Mouse (Mus musculus) neural tube, embryonic 13.5 days (tissue): ENCODE measurements around the gene Bglap2. TPM values are rescaled to one million over a fixed set of nuclear protein-coding genes. Genes with fewer than 3 reads are reported as not detected.

Experiments
- ATAC-seq: fragments of 200-750 bp; cut with Nextera tagmentation; 2 replicates; pipeline ENCODE4 v1.8.0; 2017; ENCODE audit warnings: low read depth, mild to moderate bottlenecking, moderate TSS enrichment, moderate library complexity
- H3K27ac ChIP-seq: fragments of 300-500 bp; sonication (generic); replicated peaks from 2 replicates; pipeline ENCODE4 v1.5.1; 2015; ENCODE audit warnings: moderate library complexity, mild to moderate bottlenecking, inconsistent platforms
- H3K27me3 ChIP-seq: fragments of 300-500 bp; sonication (generic); 2 replicates; pipeline ENCODE4 v1.6.1; 2015; ENCODE audit warnings: mild to moderate bottlenecking, inconsistent platforms
- H3K36me3 ChIP-seq: fragments of 300-500 bp; sonication (generic); 2 replicates; pipeline ENCODE4 v1.6.1; 2015; ENCODE audit warnings: mild to moderate bottlenecking, inconsistent platforms
- H3K4me1 ChIP-seq: fragments of 300-500 bp; sonication (generic); replicated peaks from 2 replicates; pipeline ENCODE4 v1.6.1; 2015; ENCODE audit warnings: inconsistent platforms
- H3K4me2 ChIP-seq: fragments of 300-500 bp; sonication (generic); 2 replicates; pipeline ENCODE4 v1.6.1; 2015; ENCODE audit warnings: inconsistent platforms, mild to moderate bottlenecking, moderate library complexity
- H3K4me3 ChIP-seq: fragments of 300-500 bp; sonication (generic); 2 replicates; pipeline ENCODE4 v1.5.1; 2015; ENCODE audit warnings: mild to moderate bottlenecking, inconsistent platforms
- H3K9ac ChIP-seq: fragments of 300-500 bp; sonication (generic); 2 replicates; pipeline ENCODE4 v1.6.1; 2015; ENCODE audit warnings: moderate library complexity, mild to moderate bottlenecking, inconsistent platforms
- H3K9me3 ChIP-seq: fragments of 300-500 bp; sonication (generic); 2 replicates; pipeline ENCODE4 v1.6.1; 2016; ENCODE audit warnings: inconsistent platforms
- WGBS: fragments of 180-500 bp; shearing (Covaris S2); methylation state at CpG from one replicate; pipeline ENCODE4 v1.1.7; 2015; 5-methylcytosine and 5-hydroxymethylcytosine counted together
- polyA plus RNA-seq: library from polyadenylated mRNA; unstranded; fragments of >200 nt; fragmentation: Nextera tagmentation; extraction: Ambion mirVana; gene quantifications from 2 replicates; pipeline ENCODE4 v1.2.1, GENCODE M21; 2015

The Bglap2 gene
- polyA plus RNA-seq, 1 experiment from 2014 or later: not detected

DNA sequence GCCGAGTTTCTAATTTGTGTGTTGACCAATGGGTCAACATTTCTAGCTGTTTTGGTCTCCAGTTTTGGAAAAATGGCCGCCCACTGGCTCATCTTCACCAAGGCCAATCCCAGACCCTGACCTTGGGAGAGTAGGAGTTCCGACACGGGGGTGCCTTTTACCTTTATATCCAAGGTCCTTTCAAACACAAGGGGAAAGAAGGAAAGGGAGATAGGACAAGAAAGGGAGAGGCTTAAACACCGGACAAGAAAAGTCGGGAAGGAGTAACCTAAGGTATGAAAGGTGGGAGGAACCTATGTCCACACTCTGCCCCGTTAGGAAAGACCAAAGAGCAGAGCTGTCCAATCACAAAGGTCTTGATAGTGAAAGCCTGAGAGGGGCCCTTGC is 32.1 kb upstream of the Bglap2 start:
- no peaks in the 10 kb centered on the region for H3K9me3 ChIP-seq
- WGBS: 26% methylated on average over 7 of the region's 7 CpGs

DNA sequence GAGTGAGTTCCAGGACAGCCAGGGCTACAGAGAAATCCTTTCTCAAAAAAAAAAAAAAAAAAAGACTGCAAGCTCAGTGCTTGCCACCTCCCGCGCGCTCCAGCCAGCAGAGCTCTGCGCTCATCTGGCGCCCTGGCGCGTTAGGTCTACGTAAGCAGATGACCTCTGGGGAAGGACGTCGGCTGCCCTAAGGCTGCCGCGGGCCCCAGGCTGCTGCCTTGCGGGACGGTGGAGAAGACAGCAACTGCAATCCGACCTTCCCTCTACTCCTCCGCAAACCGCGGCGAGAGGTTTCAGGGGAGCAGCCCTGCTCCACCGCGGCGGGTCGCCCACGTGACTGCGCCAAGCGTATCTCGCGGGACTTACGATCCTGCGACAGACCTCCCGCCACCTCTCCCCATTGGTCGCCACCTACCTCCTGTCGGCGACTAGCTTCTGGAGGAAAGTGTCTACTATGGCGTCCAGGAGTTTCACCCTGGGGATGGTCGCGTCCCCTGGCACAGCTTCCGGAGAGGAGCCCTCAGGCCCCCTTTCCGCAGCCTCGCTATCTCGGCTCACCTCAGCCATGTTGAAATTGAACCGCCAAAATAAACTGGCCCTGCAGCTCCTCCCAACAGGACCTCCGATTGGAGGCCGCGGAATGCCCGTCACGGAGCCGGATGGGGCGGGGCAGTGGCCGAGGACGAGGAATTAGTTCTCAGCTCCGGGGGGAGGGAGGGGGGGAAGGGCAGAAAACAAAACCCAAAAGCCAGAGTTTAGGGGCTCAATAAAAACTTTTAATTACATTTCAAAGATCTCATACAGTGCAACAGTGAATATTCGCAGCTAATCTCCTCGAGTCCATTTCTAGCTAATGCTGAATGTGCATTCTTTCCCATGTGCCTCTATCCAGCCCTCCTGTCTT is 31.5 kb upstream of the Bglap2 start, which contains the start of gene Pmf1:
TSS of gene Pmf1 (minus strand) at position 591 of the 904 bp plus-strand sequence.
- Histone ChIP-seq H3K9me3 (no peaks in the 10 kb centered on the region), H3K27me3 (no peaks in the 10 kb centered on the region), H3K27ac (peak within 1 kb of the TSS; percentile 90), H3K4me1 (peaks cover 27% of the 10 kb centered on the region), H3K9ac (peak within 1 kb of the TSS; percentile 86), H3K4me3 (peak within 1 kb of the TSS; percentile 63), H3K36me3 (peaks cover 40% of the 10 kb centered on the region), H3K4me2 (peak within 1 kb of the TSS; percentile 69)
- ATAC-seq: peak; percentile 91
- under 1% methylated on average over 54 of the region's 54 CpGs for WGBS

More for the DNA sequence above, 32.1 kb upstream of the Bglap2 start:
- peak overlapping the region; percentile 86 for H3K9ac ChIP-seq
- H3K27ac ChIP-seq: peak overlapping the region; percentile 90
- H3K27me3 ChIP-seq: no peaks in the 10 kb centered on the region
- no peak for ATAC-seq
- peak overlapping the region; percentile 63 for H3K4me3 ChIP-seq
- H3K4me2 ChIP-seq: peak overlapping the region; percentile 69
- peaks cover 27% of the 10 kb centered on the region for H3K4me1 ChIP-seq
- H3K36me3 ChIP-seq: peaks cover 46% of the 10 kb centered on the region

DNA sequence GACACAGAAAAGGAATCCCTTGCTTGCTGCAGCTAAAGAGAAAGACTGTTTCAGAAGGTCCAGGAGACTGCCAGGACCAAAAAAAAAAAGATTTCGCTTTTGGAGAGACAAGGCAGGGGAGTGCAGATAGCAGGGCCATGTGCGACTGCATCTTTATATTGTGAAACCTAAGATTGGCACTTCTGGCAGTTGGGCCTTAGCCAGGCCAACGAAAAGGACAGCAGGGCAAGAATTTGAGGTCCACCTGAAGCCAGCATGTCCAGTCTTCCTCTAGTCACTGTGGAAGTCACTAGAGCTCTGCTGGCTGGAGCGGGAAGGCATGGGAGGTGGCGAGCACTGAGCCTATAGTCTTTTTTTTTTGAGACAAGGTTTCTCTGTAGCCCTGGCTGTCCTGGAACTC is 30.5 kb upstream of the Bglap2 start:
- Histone ChIP-seq H3K4me1 (peaks cover 27% of the 10 kb centered on the region), H3K4me3 (peak overlapping the region; percentile 63; the same call in 1 of the 2 replicates), H3K9me3 (no peaks in the 10 kb centered on the region), H3K4me2 (peak overlapping the region; percentile 69), H3K9ac (peak overlapping the region; percentile 86; the same call in 1 of the 2 replicates), H3K27me3 (no peaks in the 10 kb centered on the region), H3K27ac (0 out of 2 replicates have a peak overlapping the region, but pooled peaks have one; percentile 90), H3K36me3 (peaks cover 31% of the 10 kb centered on the region)
- 73% methylated on average over 5 of the region's 5 CpGs for WGBS
- ATAC-seq: no peak

DNA sequence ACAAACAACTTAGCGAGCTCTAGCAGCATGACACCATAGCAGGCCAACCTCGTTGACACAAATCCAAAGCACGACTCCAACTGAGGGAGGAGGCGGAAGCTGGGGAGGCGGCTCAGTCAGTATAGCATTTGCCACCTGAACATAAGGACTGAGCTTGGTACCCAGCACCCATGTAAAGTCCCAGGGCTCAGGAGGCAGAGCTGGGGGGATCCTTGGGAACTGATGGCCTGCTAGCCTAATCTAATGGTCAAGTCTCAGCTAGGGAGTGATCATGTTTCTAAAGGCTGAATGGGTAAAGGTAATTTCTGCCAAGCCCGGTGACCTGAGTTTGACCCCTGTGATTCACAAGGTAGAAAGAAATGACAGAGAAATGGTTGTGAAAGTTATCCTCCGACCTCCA is 29.0 kb upstream of the Bglap2 start:
- Histone ChIP-seq H3K4me3 (no peak overlapping the region), H3K9me3 (no peaks in the 10 kb centered on the region), H3K4me1 (peaks cover 27% of the 10 kb centered on the region), H3K27ac (no peak overlapping the region), H3K27me3 (no peaks in the 10 kb centered on the region), H3K4me2 (no peak overlapping the region), H3K36me3 (peaks cover 19% of the 10 kb centered on the region), H3K9ac (no peak overlapping the region)
- no peak for ATAC-seq
- WGBS: 61% methylated on average over 7 of the region's 7 CpGs

DNA sequence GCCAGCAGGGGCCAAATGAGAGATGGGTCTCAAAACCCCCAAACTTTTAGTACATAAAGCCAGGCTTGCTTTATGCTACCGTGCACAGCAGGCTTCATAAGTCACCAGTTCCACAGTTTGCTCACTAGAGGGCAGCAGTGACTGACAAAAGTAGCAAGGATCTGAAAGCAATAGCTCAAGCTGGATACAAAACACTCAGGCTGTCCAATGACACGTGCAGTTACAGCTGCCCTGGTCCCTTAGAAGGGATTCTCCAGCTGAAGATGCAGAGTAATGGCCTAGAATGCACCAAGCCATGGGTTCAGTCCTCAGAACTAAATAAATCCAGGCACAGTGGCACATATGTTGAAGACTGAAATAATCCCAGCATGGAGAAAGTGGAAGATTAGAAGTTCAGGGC is 28.6 kb upstream of the Bglap2 start:
- Histone ChIP-seq H3K4me2 (no peak overlapping the region), H3K27ac (no peak overlapping the region), H3K4me1 (peaks cover 27% of the 10 kb centered on the region), H3K9me3 (no peaks in the 10 kb centered on the region), H3K9ac (no peak overlapping the region), H3K36me3 (peaks cover 15% of the 10 kb centered on the region), H3K27me3 (no peaks in the 10 kb centered on the region), H3K4me3 (no peak overlapping the region)
- 0% methylated on average over 2 of the region's 2 CpGs for WGBS
- ATAC-seq: 0 out of 2 replicates have a peak, but pooled peaks have one; percentile 16

DNA sequence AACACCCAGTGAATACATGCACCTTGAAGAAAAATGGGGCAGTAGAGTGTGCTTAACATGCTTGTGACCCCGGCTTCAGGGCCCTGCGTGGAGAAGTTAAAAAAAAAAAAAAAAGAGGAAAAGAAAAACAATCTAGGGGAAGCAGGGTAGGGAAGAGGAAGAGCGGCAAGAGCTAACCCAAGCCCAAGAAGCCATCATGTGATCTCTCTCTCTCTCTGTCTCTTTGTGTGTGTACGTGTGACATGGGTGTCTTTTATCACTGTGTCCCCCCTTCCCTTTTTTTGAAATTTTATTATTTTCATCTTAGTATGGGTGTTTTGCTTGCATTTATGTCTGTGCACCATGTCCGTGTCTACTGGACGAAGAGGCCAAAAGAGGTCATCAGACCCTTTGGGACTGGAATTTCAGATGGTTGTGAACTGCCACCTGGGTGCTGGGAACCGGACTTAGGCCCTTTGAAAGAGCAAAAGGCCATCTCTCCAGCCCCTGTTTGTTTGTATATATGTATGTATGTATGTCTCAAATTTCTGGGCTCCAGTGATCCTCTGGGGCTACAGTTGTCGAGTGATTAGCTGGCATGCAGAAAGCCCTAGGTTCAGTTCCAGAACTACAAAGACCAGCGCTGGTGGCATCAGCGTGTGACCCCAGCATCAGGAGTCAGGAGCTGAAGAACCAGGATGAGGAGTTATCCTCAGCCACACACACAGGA is 25.2 kb upstream of the Bglap2 start:
- Histone ChIP-seq H3K4me3 (no peak overlapping the region), H3K27ac (no peak overlapping the region), H3K9me3 (no peaks in the 10 kb centered on the region), H3K4me1 (peaks cover 8% of the 10 kb centered on the region), H3K36me3 (peaks cover 7% of the 10 kb centered on the region), H3K4me2 (no peak overlapping the region), H3K9ac (no peak overlapping the region), H3K27me3 (no peaks in the 10 kb centered on the region)
- no peak for ATAC-seq
- 92% methylated on average over 10 of the region's 10 CpGs for WGBS

DNA sequence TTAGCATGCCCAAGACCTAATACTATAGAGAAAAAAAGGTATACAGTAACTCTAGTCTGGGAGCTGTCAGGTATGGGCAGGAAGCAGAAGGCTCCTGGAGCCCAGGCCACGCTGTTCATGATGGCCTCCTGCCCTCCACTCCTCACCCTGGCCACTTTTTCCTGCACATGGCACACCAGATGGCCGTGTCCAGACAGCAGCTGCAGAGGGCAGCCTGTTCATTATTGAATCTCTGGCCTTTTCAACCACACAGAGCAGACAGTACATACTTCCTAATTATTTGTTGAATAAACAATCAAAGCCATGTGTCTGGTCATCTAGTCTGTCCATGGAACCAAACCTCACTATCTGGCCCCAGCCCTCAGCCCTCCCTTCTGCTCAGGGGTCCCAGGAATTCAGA is 20.2 kb upstream of the Bglap2 start:
- no peaks in the 10 kb centered on the region for H3K4me1 ChIP-seq
- 73% methylated on average over 2 of the region's 2 CpGs for WGBS
- H3K9ac ChIP-seq: no peak overlapping the region
- H3K4me2 ChIP-seq: no peak overlapping the region
- peaks cover 4% of the 10 kb centered on the region; the same call in 1 of the 2 replicates for H3K36me3 ChIP-seq
- H3K27me3 ChIP-seq: no peaks in the 10 kb centered on the region
- no peak overlapping the region for H3K4me3 ChIP-seq
- ATAC-seq: no peak
- no peak overlapping the region for H3K27ac ChIP-seq
- H3K9me3 ChIP-seq: no peaks in the 10 kb centered on the region

DNA sequence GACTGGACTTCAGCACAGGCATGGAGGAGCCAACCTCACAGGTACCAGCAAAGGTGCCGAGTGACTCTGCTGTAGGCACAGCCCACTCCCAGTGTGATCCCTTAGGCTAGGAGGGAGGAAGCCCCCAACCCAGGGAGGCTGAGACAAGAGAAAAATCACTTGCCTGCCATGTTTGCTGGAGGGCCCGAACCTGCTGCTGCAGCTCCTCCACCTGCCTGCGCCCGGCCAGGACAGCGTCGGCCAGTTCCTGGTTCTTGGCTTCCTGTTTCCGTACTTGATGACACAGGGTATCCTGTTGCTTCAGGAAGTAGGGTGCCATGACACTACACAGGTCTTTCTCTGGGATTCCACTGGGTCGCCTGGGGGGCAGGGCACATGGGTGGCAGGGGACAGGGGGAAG is 17.2 kb upstream of the Bglap2 start:
- Histone ChIP-seq H3K4me2 (no peak overlapping the region), H3K27ac (no peak overlapping the region), H3K4me1 (no peaks in the 10 kb centered on the region), H3K4me3 (no peak overlapping the region), H3K9me3 (no peaks in the 10 kb centered on the region), H3K36me3 (peaks cover 4% of the 10 kb centered on the region; the same call in 1 of the 2 replicates), H3K9ac (no peak overlapping the region), H3K27me3 (no peaks in the 10 kb centered on the region)
- 90% methylated on average over 8 of the region's 8 CpGs for WGBS
- ATAC-seq: no peak

DNA sequence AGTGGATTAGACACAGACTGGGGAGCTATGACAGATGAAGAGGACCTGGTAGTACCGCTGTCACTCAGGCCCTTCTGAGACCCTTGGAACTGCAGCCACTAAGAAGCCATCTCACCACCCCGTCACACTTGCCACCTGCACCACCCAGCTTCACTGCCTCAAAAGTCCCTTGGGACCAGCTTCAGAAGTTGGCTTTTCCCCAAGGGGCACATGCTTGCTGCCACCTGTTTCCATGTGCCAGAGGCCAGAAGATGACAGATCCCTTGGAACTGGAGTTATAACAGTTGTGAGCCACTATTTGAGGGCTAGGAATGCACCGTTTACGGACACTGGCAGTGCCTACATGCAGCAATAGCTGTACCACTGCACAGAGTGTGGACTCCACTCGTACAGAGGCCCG is 16.8 kb upstream of the Bglap2 start:
- H3K36me3 ChIP-seq: peaks cover 6% of the 10 kb centered on the region; the same call in 1 of the 2 replicates
- no peak overlapping the region for H3K9ac ChIP-seq
- ATAC-seq: no peak
- H3K4me3 ChIP-seq: no peak overlapping the region
- H3K4me2 ChIP-seq: no peak overlapping the region
- no peaks in the 10 kb centered on the region for H3K4me1 ChIP-seq
- H3K9me3 ChIP-seq: no peaks in the 10 kb centered on the region
- H3K27ac ChIP-seq: no peak overlapping the region
- 93% methylated on average over 6 of the region's 6 CpGs for WGBS
- no peaks in the 10 kb centered on the region for H3K27me3 ChIP-seq

DNA sequence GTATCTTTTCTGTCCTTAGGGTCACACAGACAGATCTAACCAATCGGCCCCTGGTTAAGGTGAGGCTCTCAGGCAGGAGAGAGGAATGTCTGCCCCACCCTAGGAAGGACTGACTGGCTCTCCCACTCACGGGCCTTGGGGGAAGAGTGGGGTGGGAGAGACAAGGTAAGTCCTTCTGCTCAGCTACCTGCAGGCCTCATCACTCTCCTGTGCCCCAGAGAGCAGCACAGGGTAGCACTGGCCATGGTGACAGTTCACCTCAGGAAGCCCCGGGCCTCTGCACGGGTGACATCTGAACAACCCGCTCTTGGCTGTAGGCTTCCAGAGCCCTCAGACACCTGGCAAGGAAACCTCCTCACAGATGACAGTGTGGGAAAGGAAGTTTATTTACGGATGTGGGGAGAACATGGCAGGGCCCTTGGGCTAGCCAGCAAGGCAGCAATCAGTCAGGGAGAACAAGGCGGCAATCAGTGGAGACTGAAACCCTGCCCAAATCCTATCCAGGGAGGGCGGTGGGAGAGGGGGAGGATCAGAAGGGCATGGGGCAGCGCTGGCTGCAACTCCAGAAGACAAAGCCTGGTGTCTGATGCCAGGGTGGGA is 15.4 kb upstream of the Bglap2 start:
- H3K4me3 ChIP-seq: no peak overlapping the region
- H3K27ac ChIP-seq: no peak overlapping the region
- 88% methylated on average over 9 of the region's 9 CpGs for WGBS

DNA sequence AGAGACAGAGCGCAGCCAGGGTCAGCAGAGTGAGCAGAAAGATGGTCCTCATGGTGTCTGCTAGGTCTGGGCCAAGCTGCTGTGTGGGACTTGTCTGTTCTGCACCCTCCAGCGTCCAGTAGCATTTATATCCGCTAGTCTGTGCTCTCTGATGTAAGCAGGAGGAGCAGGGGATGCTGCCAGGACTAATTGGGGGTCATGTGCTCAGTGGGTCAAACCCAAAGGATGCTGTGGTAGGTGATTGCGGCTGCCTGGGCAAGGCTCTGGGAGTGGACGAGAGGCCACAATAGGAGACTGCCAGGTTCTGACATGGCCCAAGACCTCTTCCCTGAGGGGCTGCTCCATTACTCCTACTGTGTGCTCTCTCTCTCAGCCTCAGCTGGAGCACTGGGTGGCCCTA is 5.9 kb upstream of the Bglap2 start, which contains the start of gene Bglap:
TSS of gene Bglap (minus strand) at position 101 of the 400 bp plus-strand sequence.
- Histone ChIP-seq H3K27ac (no peak within 1 kb of the TSS), H3K27me3 (no peaks in the 10 kb centered on the region), H3K9me3 (no peaks in the 10 kb centered on the region), H3K36me3 (no peaks in the 10 kb centered on the region), H3K4me3 (no peak within 1 kb of the TSS), H3K4me1 (peaks cover 8% of the 10 kb centered on the region), H3K4me2 (no peak within 1 kb of the TSS), H3K9ac (no peak within 1 kb of the TSS)
- WGBS: 78% methylated on average over 5 of the region's 5 CpGs
- no peak for ATAC-seq

More for the DNA sequence above, 15.4 kb upstream of the Bglap2 start:
- no peaks in the 10 kb centered on the region for H3K27me3 ChIP-seq
- 0 out of 2 replicates have a peak overlapping the region, but pooled peaks have one; percentile 49 for H3K9ac ChIP-seq
- H3K4me1 ChIP-seq: no peaks in the 10 kb centered on the region
- H3K4me2 ChIP-seq: no peak overlapping the region
- H3K9me3 ChIP-seq: no peaks in the 10 kb centered on the region
- ATAC-seq: no peak
- H3K36me3 ChIP-seq: peaks cover 9% of the 10 kb centered on the region; the same call in 1 of the 2 replicates
